Mouse (Mus musculus): ENCODE data around the gene Anapc13. TPM values are rescaled to one million over a fixed set of nuclear protein-coding genes. Genes with fewer than 3 reads are reported as not detected.

Gene Anapc13
- total RNA-seq, 2 experiments from 2014 or later = 106 TPM

GRCm38 (mm10) chr9:102675922-102676321, 49.8 kb downstream of the Anapc13 start:
- DNase-seq (ENCODE audit: low spot score in 2 of 2) = no peak

GRCm38 (mm10) chr9:102681470-102681869, 55.4 kb downstream of the Anapc13 start:
- DNase-seq (ENCODE audit: low spot score in 2 of 2) = no peak

Other genes with a start within 250 kb of the Anapc13 start
- gene Ky, start 120.5 kb upstream of the Anapc13 start, total RNA-seq (2021) = 1 to 10 TPM; 4.9 to 7.4 TPM
- gene Cep63, start 238 bp downstream of the Anapc13 start, total RNA-seq (2021) = 10 to 100 TPM; 28.1 to 28.3 TPM
- 10 to 100 TPM; 23.3 to 25.3 TPM for gene Amotl2, start 90.4 kb downstream of the Anapc13 start, total RNA-seq (2021)
- 10 to 100 TPM; 36.0 to 40.0 TPM for gene Ryk, start 208.6 kb downstream of the Anapc13 start, total RNA-seq (2021)